Mouse (Mus musculus): ENCODE measurements around the gene Zfp644.

Gene Zfp644

GRCm38 (mm10) chr5:106660867-106661266 is 36.2 kb downstream of the Zfp644 start:
- no peak for DNase-seq (ENCODE audit: low read depth)

GRCm38 (mm10) chr5:106652790-106653328 is 44.2 kb downstream of the Zfp644 start:
- no peak for DNase-seq (ENCODE audit: low read depth)

- DNase-seq (ENCODE audit: low read depth) = no peak
These were observed 44.8 kb downstream of the Zfp644 start for GRCm38 (mm10) chr5:106652220-106652753.

- no peak for DNase-seq (ENCODE audit: low read depth)
These were observed 47.1 kb downstream of the Zfp644 start for GRCm38 (mm10) chr5:106649995-106650394.

GRCm38 (mm10) chr5:106649441-106649840 is 47.6 kb downstream of the Zfp644 start:
- no peak for DNase-seq (ENCODE audit: low read depth)

GRCm38 (mm10) chr5:106643434-106643833 is 53.7 kb downstream of the Zfp644 start:
- DNase-seq (ENCODE audit: low read depth) = no peak

- DNase-seq (ENCODE audit: low read depth) = no peak
These were observed 55.2 kb downstream of the Zfp644 start for GRCm38 (mm10) chr5:106641876-106642275.

- no peak for DNase-seq (ENCODE audit: low read depth)
These were observed 56.8 kb downstream of the Zfp644 start for GRCm38 (mm10) chr5:106640235-106640809.

- DNase-seq (ENCODE audit: low read depth) = no peak
These were observed 57.5 kb downstream of the Zfp644 start for GRCm38 (mm10) chr5:106639627-106640026.

- DNase-seq (ENCODE audit: low read depth) = no peak
These were observed 60.6 kb downstream of the Zfp644 start for GRCm38 (mm10) chr5:106636423-106636946.

- no peak for DNase-seq (ENCODE audit: low read depth)
These were observed 68.5 kb downstream of the Zfp644 start for GRCm38 (mm10) chr5:106628369-106629149.

GRCm38 (mm10) chr5:106623337-106623736 is 73.8 kb downstream of the Zfp644 start:
- DNase-seq (ENCODE audit: low read depth) = no peak

- no peak for DNase-seq (ENCODE audit: low read depth)
These were observed 74.9 kb downstream of the Zfp644 start for GRCm38 (mm10) chr5:106622193-106622592.

- DNase-seq (ENCODE audit: low read depth) = no peak
These were observed 76.6 kb downstream of the Zfp644 start for GRCm38 (mm10) chr5:106620446-106620845.

GRCm38 (mm10) chr5:106615006-106615405 is 82.1 kb downstream of the Zfp644 start:
- no peak for DNase-seq (ENCODE audit: low read depth)

GRCm38 (mm10) chr5:106614570-106614969 is 82.5 kb downstream of the Zfp644 start:
- no peak for DNase-seq (ENCODE audit: low read depth)

- DNase-seq (ENCODE audit: low read depth) = no peak
These were observed 84.9 kb downstream of the Zfp644 start for GRCm38 (mm10) chr5:106612151-106612550.

GRCm38 (mm10) chr5:106608798-106609197 is 88.3 kb downstream of the Zfp644 start, which contains the start of gene Gm17304:
Gene Gm17304 (plus strand): TSS chr5:106609098.
- DNase-seq (ENCODE audit: low read depth) = no peak

GRCm38 (mm10) chr5:106607081-106607480 is 90.0 kb downstream of the Zfp644 start:
- no peak for DNase-seq (ENCODE audit: low read depth)

- no peak for DNase-seq (ENCODE audit: low read depth)
These were observed 92.0 kb downstream of the Zfp644 start for GRCm38 (mm10) chr5:106605096-106605495.

GRCm38 (mm10) chr5:106604381-106604780 is 92.7 kb downstream of the Zfp644 start:
- DNase-seq (ENCODE audit: low read depth) = no peak

- no peak for DNase-seq (ENCODE audit: low read depth)
These were observed 97.6 kb downstream of the Zfp644 start for GRCm38 (mm10) chr5:106599482-106599881.

GRCm38 (mm10) chr5:106597472-106597871 is 99.6 kb downstream of the Zfp644 start:
- DNase-seq (ENCODE audit: low read depth) = no peak
